Mouse (Mus musculus) ES-Bruce4 (cell line): ENCODE results near the gene Cish.

Source experiments
- CTCF ChIP-seq: IDR thresholded peaks from one replicate; pipeline ENCODE4 v1.8.1; 2011; ENCODE audit warnings: low read depth, low read length
- POLR2A ChIP-seq: IDR thresholded peaks from one replicate; pipeline ENCODE4 v1.8.1; 2011; ENCODE audit warnings: low read length; ENCODE audit not compliant: insufficient read depth

DNA sequence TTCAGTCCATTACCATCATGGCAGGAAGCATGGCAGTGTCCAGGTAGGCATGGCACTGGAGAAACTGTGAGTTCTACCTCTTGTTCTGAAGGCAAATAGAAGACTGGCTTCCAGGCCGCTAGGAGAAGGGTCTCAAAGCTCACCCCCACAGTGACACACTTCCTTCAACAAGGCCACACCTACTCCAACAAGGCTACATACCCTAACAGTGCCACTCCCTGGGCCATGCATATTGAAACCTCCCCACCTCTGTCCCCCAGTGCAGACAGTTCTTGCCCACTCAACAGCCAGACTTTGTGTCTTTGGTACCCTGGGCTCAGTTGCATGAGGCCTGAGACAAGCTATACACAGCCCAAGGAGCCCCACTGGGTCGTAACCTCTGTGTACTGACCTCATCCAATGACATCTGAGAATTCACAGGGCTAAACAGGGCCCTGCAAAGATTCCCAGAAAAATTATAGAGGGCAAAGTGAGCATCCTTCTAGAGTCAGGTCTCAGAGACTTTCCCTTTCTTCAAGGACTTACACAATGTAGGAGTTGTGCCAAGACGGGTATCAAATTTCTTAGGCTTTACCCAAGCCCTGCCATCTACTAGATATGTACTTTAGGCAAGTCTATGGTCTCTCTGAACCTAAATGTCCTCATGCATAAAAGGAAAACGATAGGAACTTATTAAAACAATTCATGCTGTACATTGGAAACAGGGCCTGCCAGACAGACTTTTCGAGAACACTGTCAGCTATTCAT is 14.4 kb upstream of the Cish start:
- no peak for TF ChIP-seq POLR2A
- TF ChIP-seq CTCF, result no peak
